Mouse (Mus musculus): ENCODE measurements at regions not wholly inside any gene's neighbourhood (a gene's known extent, or its start where the extent isn't known, plus 50 kb on each side); places are given as distances from the start of the nearest gene placed in this dataset.

DNA sequence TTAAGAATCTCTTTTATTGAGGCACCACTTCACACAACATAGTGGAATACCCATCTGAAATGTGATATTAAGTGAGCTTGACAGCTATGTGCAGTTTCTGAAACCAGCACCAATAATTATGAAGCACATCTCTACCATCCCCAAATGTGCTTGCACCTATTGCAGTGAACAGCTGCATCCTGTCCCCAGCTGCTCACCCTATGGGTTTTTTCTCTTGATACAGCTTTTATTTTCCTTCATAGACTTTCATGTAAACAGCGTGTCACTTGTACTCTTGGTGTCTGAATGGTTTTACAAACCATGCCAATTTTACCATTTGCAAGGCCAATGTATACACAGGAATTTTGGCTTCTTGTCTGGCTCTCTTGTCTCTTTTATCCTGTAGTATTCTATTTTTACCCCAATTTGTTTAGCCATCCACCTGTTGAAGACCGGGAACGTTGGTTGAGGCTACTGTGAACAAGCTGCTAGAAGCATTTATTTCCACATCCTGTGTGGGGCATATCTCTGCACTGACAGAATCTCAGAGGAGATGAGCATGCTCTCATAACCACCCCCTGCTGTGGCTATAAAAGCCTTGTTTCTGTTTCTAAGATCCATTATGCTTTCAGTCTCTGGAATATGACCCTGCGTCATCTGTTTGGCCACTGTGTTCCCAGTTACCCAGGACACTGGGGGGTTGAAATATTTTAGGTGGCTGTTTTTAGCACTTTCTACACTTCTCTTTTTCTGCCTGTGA is 197.2 kb upstream of the Mmadhc start:
- Histone ChIP-seq H3K4me3 (ENCODE audit: low read depth, low read length) (no peak overlapping the region), H3K27ac (ENCODE audit: insufficient read depth, low read depth, low read length) (no peak overlapping the region), H3K27me3 (ENCODE audit: control insufficient read depth, insufficient read depth, low read length) (no peaks in the 10 kb centered on the region), H3K4me1 (ENCODE audit: control insufficient read depth, insufficient read depth, insufficient read length, low read length) (no peaks in the 10 kb centered on the region), H3K36me3 (ENCODE audit: control insufficient read depth, insufficient read depth, low read length) (no peaks in the 10 kb centered on the region)
- 73% methylated on average over 4 of the region's 4 CpGs for WGBS
- no peak for TF ChIP-seq POLR2A (IDR thresholded peaks at IDR 0.05; ENCODE audit: low read depth, low read length)
- no peak for TF ChIP-seq CTCF (IDR thresholded peaks at IDR 0.05; ENCODE audit: extremely low read depth, insufficient read length, insufficient replicate concordance, low read depth, low read length)

DNA sequence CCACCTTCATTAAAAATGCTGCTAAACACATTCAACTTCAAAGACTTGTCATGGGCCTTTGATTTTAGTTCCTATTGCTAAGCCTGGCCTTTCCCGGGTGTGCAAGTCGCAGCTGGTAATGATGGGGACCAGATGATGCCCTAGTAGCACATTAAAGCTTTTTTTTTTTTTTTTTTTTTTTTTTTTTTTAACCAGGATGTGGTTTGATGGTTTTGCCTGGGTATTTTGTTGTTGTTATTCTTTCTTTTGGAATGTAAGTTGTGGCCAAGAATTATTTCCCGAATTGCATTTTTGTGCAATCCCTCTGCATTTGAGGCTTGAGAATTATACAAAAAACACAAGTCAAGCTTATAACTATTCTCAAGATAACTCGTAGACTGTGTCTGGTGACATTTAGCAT is 167.2 kb upstream of the Mmadhc start:
- TF ChIP-seq CTCF (IDR thresholded peaks at IDR 0.05; ENCODE audit: extremely low read depth, insufficient read length, insufficient replicate concordance, low read depth, low read length), result no peak
- TF ChIP-seq POLR2A (IDR thresholded peaks at IDR 0.05; ENCODE audit: low read depth, low read length), result no peak
- no peaks in the 10 kb centered on the region for H3K27me3 ChIP-seq (ENCODE audit: control insufficient read depth, insufficient read depth, low read length)
- no peak overlapping the region for H3K4me3 ChIP-seq (ENCODE audit: low read depth, low read length)
- H3K4me1 ChIP-seq (ENCODE audit: control insufficient read depth, insufficient read depth, insufficient read length, low read length), result no peaks in the 10 kb centered on the region
- no peaks in the 10 kb centered on the region for H3K36me3 ChIP-seq (ENCODE audit: control insufficient read depth, insufficient read depth, low read length)
- no peak overlapping the region for H3K27ac ChIP-seq (ENCODE audit: insufficient read depth, low read depth, low read length)
- 73% methylated on average over 4 of the region's 4 CpGs for WGBS

DNA sequence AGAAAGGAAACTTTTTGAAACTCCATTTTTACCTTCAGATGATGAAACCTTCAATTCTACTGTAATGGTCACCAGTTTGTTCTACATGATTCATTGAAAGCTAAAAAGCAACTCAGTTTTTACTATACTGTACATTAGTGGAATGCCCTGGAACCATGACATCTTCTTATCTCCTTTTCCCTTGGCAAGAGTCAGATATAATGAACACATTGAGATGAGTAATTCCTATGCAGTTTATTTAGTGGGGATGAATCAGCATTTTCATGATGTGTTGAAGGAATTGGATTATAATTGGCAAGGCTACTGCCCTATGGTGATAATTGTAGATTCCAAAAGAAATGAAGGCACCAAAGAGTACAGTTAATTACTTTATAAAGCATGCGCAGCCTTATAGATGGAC is 165.8 kb upstream of the Mmadhc start:
- WGBS, result 94% methylated on average over 1 of the region's 1 CpGs
- H3K27me3 ChIP-seq (ENCODE audit: control insufficient read depth, insufficient read depth, low read length), result no peaks in the 10 kb centered on the region
- no peaks in the 10 kb centered on the region for H3K4me1 ChIP-seq (ENCODE audit: control insufficient read depth, insufficient read depth, insufficient read length, low read length)
- TF ChIP-seq CTCF (IDR thresholded peaks at IDR 0.05; ENCODE audit: extremely low read depth, insufficient read length, insufficient replicate concordance, low read depth, low read length) (no peak), POLR2A (IDR thresholded peaks at IDR 0.05; ENCODE audit: low read depth, low read length) (no peak)
- H3K27ac ChIP-seq (ENCODE audit: insufficient read depth, low read depth, low read length), result no peak overlapping the region
- no peaks in the 10 kb centered on the region for H3K36me3 ChIP-seq (ENCODE audit: control insufficient read depth, insufficient read depth, low read length)
- no peak overlapping the region for H3K4me3 ChIP-seq (ENCODE audit: low read depth, low read length)

DNA sequence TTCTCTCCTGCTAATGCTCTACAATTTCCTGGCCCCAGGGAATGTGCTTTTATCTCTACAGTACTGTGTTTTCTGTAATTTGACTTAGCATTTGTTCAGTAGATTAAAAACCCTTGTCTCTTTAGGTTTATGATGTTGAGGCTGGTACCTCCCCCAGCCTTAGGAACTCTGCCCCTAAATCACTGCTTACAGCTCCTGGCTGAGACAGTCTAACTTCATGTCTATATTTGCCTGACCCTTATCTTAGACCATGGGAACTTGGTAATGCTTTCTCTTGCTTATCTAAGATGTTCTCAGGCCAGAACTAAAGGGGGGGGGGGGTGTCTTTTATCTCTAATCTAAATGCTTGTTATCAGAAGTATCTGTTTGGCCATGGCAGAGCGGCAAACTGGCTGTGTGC is 160.1 kb upstream of the Mmadhc start:
- Histone ChIP-seq H3K27me3 (ENCODE audit: control insufficient read depth, insufficient read depth, low read length) (no peaks in the 10 kb centered on the region), H3K36me3 (ENCODE audit: control insufficient read depth, insufficient read depth, low read length) (no peaks in the 10 kb centered on the region), H3K4me3 (ENCODE audit: low read depth, low read length) (no peak overlapping the region), H3K4me1 (ENCODE audit: control insufficient read depth, insufficient read depth, insufficient read length, low read length) (no peaks in the 10 kb centered on the region), H3K27ac (ENCODE audit: insufficient read depth, low read depth, low read length) (no peak overlapping the region)
- WGBS, result 29% methylated on average over 1 of the region's 1 CpGs
- TF ChIP-seq POLR2A (IDR thresholded peaks at IDR 0.05; ENCODE audit: low read depth, low read length) (no peak), CTCF (IDR thresholded peaks at IDR 0.05; ENCODE audit: extremely low read depth, insufficient read length, insufficient replicate concordance, low read depth, low read length) (no peak)

- no peaks in the 10 kb centered on the region for H3K4me1 ChIP-seq (ENCODE audit: control insufficient read depth, insufficient read depth, insufficient read length, low read length)
- H3K36me3 ChIP-seq (ENCODE audit: control insufficient read depth, insufficient read depth, low read length), result no peaks in the 10 kb centered on the region
- no peak overlapping the region for H3K4me3 ChIP-seq (ENCODE audit: low read depth, low read length)
- TF ChIP-seq POLR2A (IDR thresholded peaks at IDR 0.05; ENCODE audit: low read depth, low read length) (no peak), CTCF (IDR thresholded peaks at IDR 0.05; ENCODE audit: extremely low read depth, insufficient read length, insufficient replicate concordance, low read depth, low read length) (no peak)
- no peaks in the 10 kb centered on the region for H3K27me3 ChIP-seq (ENCODE audit: control insufficient read depth, insufficient read depth, low read length)
- no peak overlapping the region for H3K27ac ChIP-seq (ENCODE audit: insufficient read depth, low read depth, low read length)
Observed at GRCm38 (mm10) chr2:50448117-50448516, 151.5 kb upstream of the Mmadhc start.

DNA sequence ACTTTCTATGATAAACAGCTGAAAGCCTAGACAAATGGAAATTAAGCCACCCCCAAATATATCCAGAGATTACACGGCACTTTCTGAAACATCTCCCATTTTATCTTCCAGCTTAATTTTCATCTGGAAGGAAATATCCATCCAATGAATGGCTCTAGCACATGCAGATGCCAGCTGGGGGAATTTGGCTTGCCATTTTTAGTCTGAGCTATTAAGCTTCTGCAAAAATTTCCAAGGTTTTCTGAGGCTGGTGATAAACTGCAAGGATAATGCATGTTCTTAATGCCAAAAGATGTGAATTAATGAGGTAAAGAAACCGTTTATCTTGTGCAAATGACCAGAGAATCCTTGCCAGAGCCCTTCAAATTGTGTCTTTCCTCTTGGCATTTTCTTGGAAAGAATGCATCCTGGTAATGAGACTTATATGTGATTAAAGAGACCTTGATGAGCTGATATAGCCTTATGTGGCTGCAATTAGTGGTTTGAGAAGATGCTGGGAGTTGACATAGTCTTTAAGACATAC is 149.4 kb upstream of the Mmadhc start:
- TF ChIP-seq POLR2A (IDR thresholded peaks at IDR 0.05; ENCODE audit: low read depth, low read length) (no peak), CTCF (IDR thresholded peaks at IDR 0.05; ENCODE audit: extremely low read depth, insufficient read length, insufficient replicate concordance, low read depth, low read length) (no peak)
- no peaks in the 10 kb centered on the region for H3K27me3 ChIP-seq (ENCODE audit: control insufficient read depth, insufficient read depth, low read length)
- no peak overlapping the region for H3K4me3 ChIP-seq (ENCODE audit: low read depth, low read length)
- WGBS, result 58% methylated on average over 2 of the region's 2 CpGs
- H3K36me3 ChIP-seq (ENCODE audit: control insufficient read depth, insufficient read depth, low read length), result no peaks in the 10 kb centered on the region
- no peak overlapping the region for H3K27ac ChIP-seq (ENCODE audit: insufficient read depth, low read depth, low read length)
- no peaks in the 10 kb centered on the region for H3K4me1 ChIP-seq (ENCODE audit: control insufficient read depth, insufficient read depth, insufficient read length, low read length)

GRCm38 (mm10) chr2:50440333-50440732 is 143.7 kb upstream of the Mmadhc start:
- Histone ChIP-seq H3K4me3 (ENCODE audit: low read depth, low read length) (no peak overlapping the region), H3K27ac (ENCODE audit: insufficient read depth, low read depth, low read length) (no peak overlapping the region), H3K27me3 (ENCODE audit: control insufficient read depth, insufficient read depth, low read length) (no peaks in the 10 kb centered on the region), H3K4me1 (ENCODE audit: control insufficient read depth, insufficient read depth, insufficient read length, low read length) (no peaks in the 10 kb centered on the region), H3K36me3 (ENCODE audit: control insufficient read depth, insufficient read depth, low read length) (no peaks in the 10 kb centered on the region)
- TF ChIP-seq POLR2A (IDR thresholded peaks at IDR 0.05; ENCODE audit: low read depth, low read length), result no peak
- TF ChIP-seq CTCF (IDR thresholded peaks at IDR 0.05; ENCODE audit: extremely low read depth, insufficient read length, insufficient replicate concordance, low read depth, low read length), result no peak

Measured in small intestine, adult 2 months (tissue).